Mouse (Mus musculus): ENCODE measurements around the gene Optc. TPM values are rescaled to one million over a fixed set of nuclear protein-coding genes. Genes with fewer than 3 reads are reported as not detected.
A peak's percentile ranks its signal among the peaks of the same experiment; 100 is the strongest.

Optc gene
- polyA plus RNA-seq, 1 experiment from 2014 or later, result 2.8 TPM

GRCm38 (mm10) chr1:133915723-133916355 lies 8.0 kb upstream of the Optc start:
- Histone ChIP-seq H3K27me3 (replicated peaks) (0 out of 2 replicates have a peak, but pooled peaks cover 4% of the 10 kb centered on the region), H3K27ac (replicated peaks) (peak overlapping the region; percentile 46; the same call in 1 of the 2 replicates), H3K4me2 (peak overlapping the region; percentile 0; the same call in 1 of the 2 replicates), H3K9me3 (replicated peaks) (no peaks in the 10 kb centered on the region), H3K36me3 (no peaks in the 10 kb centered on the region), H3K4me1 (peaks cover 28% of the 10 kb centered on the region), H3K9ac (replicated peaks) (no peak overlapping the region), H3K4me3 (replicated peaks) (no peak overlapping the region)
- peak; percentile 40; the same call in 1 of the 2 replicates for ATAC-seq (ENCODE audit: low FRiP score)
- WGBS, result 53% methylated on average over 8 of the region's 8 CpGs

GRCm38 (mm10) chr1:133915115-133915514 lies 7.3 kb upstream of the Optc start:
- no peaks in the 10 kb centered on the region for H3K9me3 ChIP-seq (replicated peaks)
- no peaks in the 10 kb centered on the region for H3K36me3 ChIP-seq
- H3K27me3 ChIP-seq (replicated peaks), result 0 out of 2 replicates have a peak, but pooled peaks cover 11% of the 10 kb centered on the region
- peaks cover 27% of the 10 kb centered on the region for H3K4me1 ChIP-seq
- ATAC-seq (ENCODE audit: low FRiP score), result no peak
- H3K4me3 ChIP-seq (replicated peaks), result no peak overlapping the region
- no peak overlapping the region for H3K4me2 ChIP-seq
- WGBS, result 88% methylated on average over 13 of the region's 13 CpGs
- no peak overlapping the region for H3K9ac ChIP-seq (replicated peaks)
- H3K27ac ChIP-seq (replicated peaks), result no peak overlapping the region

GRCm38 (mm10) chr1:133913018-133913417 lies 5.2 kb upstream of the Optc start:
- no peaks in the 10 kb centered on the region for H3K9me3 ChIP-seq (replicated peaks)
- H3K9ac ChIP-seq (replicated peaks), result no peak overlapping the region
- peaks cover 34% of the 10 kb centered on the region for H3K4me1 ChIP-seq
- ATAC-seq (ENCODE audit: low FRiP score), result no peak
- no peak overlapping the region for H3K4me2 ChIP-seq
- no peaks in the 10 kb centered on the region for H3K36me3 ChIP-seq
- no peak overlapping the region for H3K4me3 ChIP-seq (replicated peaks)
- H3K27ac ChIP-seq (replicated peaks), result no peak overlapping the region
- WGBS, result 75% methylated on average over 6 of the region's 6 CpGs
- 0 out of 2 replicates have a peak, but pooled peaks cover 11% of the 10 kb centered on the region for H3K27me3 ChIP-seq (replicated peaks)

GRCm38 (mm10) chr1:133911456-133911855 lies 3.7 kb upstream of the Optc start:
- WGBS, result 26% methylated on average over 4 of the region's 4 CpGs
- no peak overlapping the region for H3K9ac ChIP-seq (replicated peaks)
- no peak overlapping the region for H3K4me3 ChIP-seq (replicated peaks)
- H3K4me1 ChIP-seq, result peaks cover 36% of the 10 kb centered on the region
- H3K9me3 ChIP-seq (replicated peaks), result no peaks in the 10 kb centered on the region
- H3K27ac ChIP-seq (replicated peaks), result no peak overlapping the region
- no peaks in the 10 kb centered on the region for H3K36me3 ChIP-seq
- no peak for ATAC-seq (ENCODE audit: low FRiP score)
- no peak overlapping the region for H3K4me2 ChIP-seq
- 0 out of 2 replicates have a peak, but pooled peaks cover 11% of the 10 kb centered on the region for H3K27me3 ChIP-seq (replicated peaks)

- Histone ChIP-seq H3K9ac (replicated peaks) (no peak overlapping the region), H3K4me3 (replicated peaks) (no peak overlapping the region), H3K9me3 (replicated peaks) (no peaks in the 10 kb centered on the region), H3K4me2 (no peak overlapping the region), H3K27me3 (replicated peaks) (0 out of 2 replicates have a peak, but pooled peaks cover 11% of the 10 kb centered on the region), H3K36me3 (no peaks in the 10 kb centered on the region), H3K27ac (replicated peaks) (no peak overlapping the region), H3K4me1 (peaks cover 34% of the 10 kb centered on the region)
- 69% methylated on average over 4 of the region's 4 CpGs for WGBS
- no peak for ATAC-seq (ENCODE audit: low FRiP score)
Observed at GRCm38 (mm10) chr1:133911008-133911407, 3.2 kb upstream of the Optc start.

- H3K4me2 ChIP-seq, result no peak overlapping the region
- peaks cover 29% of the 10 kb centered on the region for H3K4me1 ChIP-seq
- no peak overlapping the region for H3K9ac ChIP-seq (replicated peaks)
- H3K27me3 ChIP-seq (replicated peaks), result 0 out of 2 replicates have a peak, but pooled peaks cover 11% of the 10 kb centered on the region
- H3K4me3 ChIP-seq (replicated peaks), result no peak overlapping the region
- ATAC-seq (ENCODE audit: low FRiP score), result no peak
- no peaks in the 10 kb centered on the region for H3K9me3 ChIP-seq (replicated peaks)
- H3K27ac ChIP-seq (replicated peaks), result no peak overlapping the region
- WGBS, result 88% methylated on average over 7 of the region's 7 CpGs
- no peaks in the 10 kb centered on the region for H3K36me3 ChIP-seq
Observed at GRCm38 (mm10) chr1:133910108-133910507, 2.3 kb upstream of the Optc start.

- 0 out of 2 replicates have a peak, but pooled peaks cover 8% of the 10 kb centered on the region for H3K27me3 ChIP-seq (replicated peaks)
- peak overlapping the region; percentile 58 for H3K9ac ChIP-seq (replicated peaks)
- H3K4me3 ChIP-seq (replicated peaks), result peak overlapping the region; percentile 44
- H3K36me3 ChIP-seq, result no peaks in the 10 kb centered on the region
- H3K4me1 ChIP-seq, result peaks cover 29% of the 10 kb centered on the region
- peak overlapping the region; percentile 91 for H3K4me2 ChIP-seq
- ATAC-seq (ENCODE audit: low FRiP score), result peak; percentile 50
- 10% methylated on average over 27 of the region's 27 CpGs for WGBS
- no peaks in the 10 kb centered on the region for H3K9me3 ChIP-seq (replicated peaks)
- peak overlapping the region; percentile 86 for H3K27ac ChIP-seq (replicated peaks)
Observed at GRCm38 (mm10) chr1:133908659-133909575, 1.1 kb upstream of the Optc start.

- no peak overlapping the region for H3K27ac ChIP-seq (replicated peaks)
- no peak overlapping the region for H3K4me3 ChIP-seq (replicated peaks)
- H3K36me3 ChIP-seq, result no peaks in the 10 kb centered on the region
- H3K9ac ChIP-seq (replicated peaks), result no peak overlapping the region
- 54% methylated on average over 12 of the region's 12 CpGs for WGBS
- H3K9me3 ChIP-seq (replicated peaks), result no peaks in the 10 kb centered on the region
- H3K4me1 ChIP-seq, result peaks cover 32% of the 10 kb centered on the region
- H3K27me3 ChIP-seq (replicated peaks), result 0 out of 2 replicates have a peak, but pooled peaks cover 8% of the 10 kb centered on the region
- ATAC-seq (ENCODE audit: low FRiP score), result no peak
- H3K4me2 ChIP-seq, result no peak overlapping the region
Observed at GRCm38 (mm10) chr1:133906420-133906819, 1.4 kb downstream of the Optc start.

- ATAC-seq (ENCODE audit: low FRiP score), result no peak
- Histone ChIP-seq H3K9ac (replicated peaks) (no peak overlapping the region), H3K4me2 (no peak overlapping the region), H3K9me3 (replicated peaks) (no peaks in the 10 kb centered on the region), H3K27me3 (replicated peaks) (no peaks in the 10 kb centered on the region), H3K36me3 (no peaks in the 10 kb centered on the region), H3K4me3 (replicated peaks) (no peak overlapping the region), H3K4me1 (peaks cover 7% of the 10 kb centered on the region), H3K27ac (replicated peaks) (no peak overlapping the region)
- WGBS, result 70% methylated on average over 9 of the region's 9 CpGs
Observed at GRCm38 (mm10) chr1:133900825-133901224, 7.0 kb downstream of the Optc start.

- 85% methylated on average over 9 of the region's 9 CpGs for WGBS
- no peak overlapping the region for H3K9ac ChIP-seq (replicated peaks)
- H3K4me3 ChIP-seq (replicated peaks), result no peak overlapping the region
- no peak for ATAC-seq (ENCODE audit: low FRiP score)
- no peaks in the 10 kb centered on the region for H3K9me3 ChIP-seq (replicated peaks)
- H3K4me2 ChIP-seq, result no peak overlapping the region
- H3K36me3 ChIP-seq, result no peaks in the 10 kb centered on the region
- peaks cover 10% of the 10 kb centered on the region for H3K4me1 ChIP-seq
- H3K27me3 ChIP-seq (replicated peaks), result no peaks in the 10 kb centered on the region
- H3K27ac ChIP-seq (replicated peaks), result no peak overlapping the region
Observed at GRCm38 (mm10) chr1:133899043-133899542, 8.7 kb downstream of the Optc start.

GRCm38 (mm10) chr1:133897293-133897692 lies 10.5 kb downstream of the Optc start:
- Histone ChIP-seq H3K27ac (replicated peaks) (no peak overlapping the region), H3K9me3 (replicated peaks) (no peaks in the 10 kb centered on the region), H3K4me2 (no peak overlapping the region), H3K27me3 (replicated peaks) (no peaks in the 10 kb centered on the region), H3K4me3 (replicated peaks) (no peak overlapping the region), H3K4me1 (peaks cover 18% of the 10 kb centered on the region), H3K9ac (replicated peaks) (no peak overlapping the region), H3K36me3 (no peaks in the 10 kb centered on the region)
- WGBS, result 69% methylated on average over 6 of the region's 6 CpGs
- no peak for ATAC-seq (ENCODE audit: low FRiP score)

Measured in neural tube, embryonic 15.5 days (tissue).